Mouse (Mus musculus) CH12.LX (cell line): ENCODE measurements at regions not wholly inside any gene's neighbourhood (a gene's known extent, or its start where the extent isn't known, plus 50 kb on each side); places are given as distances from the start of the nearest gene placed in this dataset.

Experiments used
- CTCF ChIP-seq, 2 experiments: IDR thresholded peaks in 1 of 2; conservative IDR thresholded peaks in 1 of 2; 2 replicates each; pipeline ENCODE4 v1.5.1; 2011 to 2012; ENCODE audit warnings: low read depth in 2 of 2, low read length in 2 of 2, improper control_type of control experiment in 1 of 2, inconsistent platforms in 1 of 2, mild to moderate bottlenecking in 1 of 2, moderate library complexity in 1 of 2
- EP300 ChIP-seq: IDR thresholded peaks from 2 replicates; pipeline ENCODE4 v1.6.1; 2011; ENCODE audit warnings: low read length, improper control_type of control experiment
- ETS1 ChIP-seq: conservative IDR thresholded peaks from 2 replicates; pipeline ENCODE4 v1.6.1; 2012; ENCODE audit warnings: low read depth, mild to moderate bottlenecking, inconsistent platforms, low read length, improper control_type of control experiment, moderate library complexity
- IRF4 ChIP-seq: IDR thresholded peaks from 2 replicates; pipeline ENCODE4 v1.6.1; 2014; ENCODE audit warnings: low read depth, mild to moderate bottlenecking, inconsistent platforms, low read length, improper control_type of control experiment
- MAFK ChIP-seq: IDR thresholded peaks from 2 replicates; pipeline ENCODE4 v1.6.1; 2011; ENCODE audit warnings: low read length, improper control_type of control experiment; ENCODE audit not compliant: insufficient replicate concordance
- MAX ChIP-seq: IDR thresholded peaks from 2 replicates; pipeline ENCODE4 v1.6.1; 2011; ENCODE audit warnings: low read length, improper control_type of control experiment
- POLR2A ChIP-seq: IDR thresholded peaks from 2 replicates; pipeline ENCODE4 v1.6.1; 2011; ENCODE audit warnings: low read depth, mild to moderate bottlenecking, improper control_type of control experiment, low read length
- RAD21 ChIP-seq: IDR thresholded peaks from 2 replicates; pipeline ENCODE4 v1.6.1; 2011; ENCODE audit warnings: low read depth, mild to moderate bottlenecking, low read length, improper control_type of control experiment, moderate library complexity
- RCOR1 ChIP-seq: conservative IDR thresholded peaks from 2 replicates; pipeline ENCODE4 v1.6.1; 2012; ENCODE audit warnings: low read depth, mild to moderate bottlenecking, inconsistent platforms, low read length, improper control_type of control experiment
- SMC3 ChIP-seq: IDR thresholded peaks from 2 replicates; pipeline ENCODE4 v1.6.1; 2011; ENCODE audit warnings: low read depth, low read length, improper control_type of control experiment
- TCF12 ChIP-seq: IDR thresholded peaks from 2 replicates; pipeline ENCODE4 v1.6.1; 2014; ENCODE audit warnings: low read depth, mild to moderate bottlenecking, inconsistent platforms, low read length, improper control_type of control experiment
- USF1 ChIP-seq: IDR thresholded peaks from 2 replicates; pipeline ENCODE4 v1.6.1; 2014; ENCODE audit warnings: low read depth, mild to moderate bottlenecking, inconsistent platforms, low read length, improper control_type of control experiment
- ZKSCAN1 ChIP-seq: IDR thresholded peaks from 2 replicates; pipeline ENCODE4 v1.6.1; 2012; ENCODE audit warnings: low read depth, inconsistent platforms, low read length, improper control_type of control experiment, borderline replicate concordance

DNA sequence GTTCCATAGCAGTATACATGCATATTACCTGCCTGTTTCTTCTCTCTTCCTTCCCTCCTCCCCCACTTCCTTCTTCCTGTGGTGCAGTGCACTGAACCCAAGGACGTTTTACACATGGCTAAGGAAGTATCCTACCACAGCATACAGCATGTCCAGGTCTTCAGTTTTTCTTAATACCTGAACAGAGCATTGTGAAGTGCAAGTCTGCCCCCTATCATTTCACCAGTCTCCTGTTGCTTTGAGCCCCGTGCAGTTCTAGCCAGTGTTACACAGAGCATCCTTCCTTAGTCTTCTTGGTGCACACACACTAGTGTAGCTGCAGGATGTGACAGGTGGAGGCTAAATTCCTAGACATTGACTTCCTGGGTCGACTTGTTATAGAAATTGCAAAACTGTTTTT, 53.7 kb upstream of the Foxb1 start:
- TF ChIP-seq TCF12: no peak
- TF ChIP-seq CTCF (conservative IDR thresholded peaks at IDR 0.05 in 1 of 2, IDR thresholded peaks at IDR 0.05 in 1 of 2; ENCODE audit: low read depth in 2 of 2, low read length in 2 of 2): peak in 1 of 2 experiments; percentile 61; a peak in 2 of 4 replicates
- no peak for TF ChIP-seq ETS1
- peak; percentile 67 for TF ChIP-seq RAD21
- TF ChIP-seq RCOR1: no peak
- TF ChIP-seq IRF4: no peak
- TF ChIP-seq POLR2A: no peak
- TF ChIP-seq USF1: no peak
- no peak for TF ChIP-seq ZKSCAN1
- TF ChIP-seq EP300: no peak
- no peak for TF ChIP-seq MAX
- peak; percentile 69 for TF ChIP-seq SMC3
- no peak for TF ChIP-seq MAFK
